Mouse (Mus musculus) kidney, adult 2 months (tissue): Measurements from ENCODE around the gene Ubqln4.

Experiments used
- CTCF ChIP-seq: fragments of 200-500 bp; conservative IDR thresholded peaks from 2 replicates; pipeline ENCODE4 v1.5.1; 2011; ENCODE audit warnings: low read depth, mild to moderate bottlenecking, control low read depth, low read length, moderate library complexity, mixed read lengths; ENCODE audit not compliant: insufficient read depth, insufficient read length
- POLR2A ChIP-seq: fragments of 200-500 bp; IDR thresholded peaks from one replicate; pipeline ENCODE4 v1.6.1; 2011; ENCODE audit warnings: low read depth, low read length, control low read depth

DNA sequence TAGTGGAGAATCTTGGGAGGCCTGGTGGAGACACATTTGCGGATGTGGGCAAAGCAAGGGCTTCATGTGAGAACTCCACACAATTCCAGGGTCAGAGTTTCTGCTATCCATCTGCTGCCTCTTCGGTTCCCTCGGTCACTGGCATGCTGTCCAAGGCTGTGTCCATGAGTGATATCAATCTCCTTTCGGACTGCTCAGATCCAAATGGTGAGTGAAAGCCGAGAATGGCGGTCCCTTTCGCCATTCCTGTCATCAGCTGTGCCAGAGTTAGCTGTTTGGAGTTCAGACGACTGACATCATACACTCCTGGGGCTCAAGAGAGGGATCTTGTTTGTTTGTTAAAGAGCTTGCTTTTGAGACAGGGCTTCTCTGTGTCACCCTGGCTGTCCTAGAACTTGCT, 60.9 kb downstream of the Ubqln4 start:
- TF ChIP-seq CTCF (no peak), POLR2A (no peak)
